Mouse (Mus musculus) liver, embryonic 11.5 days (tissue): Measurements from ENCODE around the gene Atl2. TPM values are rescaled to one million over a fixed set of nuclear protein-coding genes. Genes with fewer than 3 reads are reported as not detected.

ENCODE experiments used
- ATAC-seq: fragments of 200-750 bp; cut with Nextera tagmentation; replicated peaks from 2 replicates; pipeline ENCODE4 v1.8.0; 2017; ENCODE audit warnings: moderate number of reproducible peaks, mild to moderate bottlenecking, moderate TSS enrichment, moderate library complexity; ENCODE audit not compliant: low FRiP score
- DNase-seq: peaks from one replicate; pipeline ENCODE4 v3.0.0-alpha.2; 2017; ENCODE audit warnings: low spot score
- H3K27ac ChIP-seq: fragments of 300-500 bp; sonication (generic); 2 replicates; pipeline ENCODE4 v1.5.1; 2014; ENCODE audit warnings: mild to moderate bottlenecking, low read depth, low read length, control low read depth
- H3K27me3 ChIP-seq: fragments of 300-500 bp; sonication (generic); replicated peaks from 2 replicates; pipeline ENCODE4 v1.6.1; 2014; ENCODE audit warnings: low read length, mixed read lengths; ENCODE audit not compliant: control insufficient read depth, insufficient read depth
- H3K36me3 ChIP-seq: fragments of 300-500 bp; sonication (generic); 2 replicates; pipeline ENCODE4 v1.6.1; 2014; ENCODE audit warnings: mild to moderate bottlenecking, low read length, moderate library complexity, mixed read lengths; ENCODE audit not compliant: control insufficient read depth, insufficient read depth
- H3K4me1 ChIP-seq: fragments of 300-500 bp; sonication (generic); replicated peaks from 2 replicates; pipeline ENCODE4 v1.6.1; 2014; ENCODE audit warnings: low read length, mixed read lengths; ENCODE audit not compliant: control insufficient read depth, insufficient read depth
- H3K4me2 ChIP-seq: fragments of 300-500 bp; sonication (generic); 2 replicates; pipeline ENCODE4 v1.6.1; 2014; ENCODE audit warnings: mild to moderate bottlenecking, control low read depth, moderate library complexity
- H3K4me3 ChIP-seq: fragments of 300-500 bp; sonication (generic); 2 replicates; pipeline ENCODE4 v1.5.1; 2014; ENCODE audit warnings: low read depth, low read length, control low read depth
- H3K9ac ChIP-seq: fragments of 300-500 bp; sonication (generic); 2 replicates; pipeline ENCODE4 v1.6.1; 2014; ENCODE audit warnings: low read depth, low read length, control low read depth
- H3K9me3 ChIP-seq: fragments of 300-500 bp; sonication (generic); 2 replicates; pipeline ENCODE4 v1.6.1; 2016; ENCODE audit warnings: low read length, inconsistent platforms, mixed read lengths; ENCODE audit not compliant: control insufficient read depth
- WGBS: fragments of 180-500 bp; shearing (Covaris S2); extraction: QIAGEN DNeasy Blood & Tissue Kit; methylation state at CpG from one replicate; pipeline ENCODE4 v1.1.7; 2014; 5-methylcytosine and 5-hydroxymethylcytosine counted together
- polyA plus RNA-seq: library from polyadenylated mRNA; unstranded; fragments of >200 nt; fragmentation: Nextera tagmentation; extraction: Ambion mirVana; gene quantifications from 2 replicates; pipeline ENCODE4 v1.2.1, GENCODE M21; 2014

Atl2 gene
- polyA plus RNA-seq, result 51.0 and 58.7 TPM in 2 replicates

GRCm38 (mm10) chr17:79895911-79896423 is at the start of gene Atl2:
Gene Atl2, minus strand, starts transcription at chr17:79896123.
- peak; percentile 97 for DNase-seq
- Histone ChIP-seq H3K36me3 (no peaks in the 10 kb centered on the region), H3K4me1 (peaks cover 31% of the 10 kb centered on the region), H3K9me3 (no peaks in the 10 kb centered on the region), H3K4me3 (peak within 1 kb of the TSS; percentile 79), H3K4me2 (peak within 1 kb of the TSS; percentile 92), H3K9ac (peak within 1 kb of the TSS; percentile 98), H3K27me3 (peaks cover 7% of the 10 kb centered on the region), H3K27ac (peak within 1 kb of the TSS; percentile 92)
- whole genome bisulfite sequencing, result under 1% methylated on average over 51 of the region's 51 CpGs
- ATAC-seq, result peak; percentile 88

DNA sequence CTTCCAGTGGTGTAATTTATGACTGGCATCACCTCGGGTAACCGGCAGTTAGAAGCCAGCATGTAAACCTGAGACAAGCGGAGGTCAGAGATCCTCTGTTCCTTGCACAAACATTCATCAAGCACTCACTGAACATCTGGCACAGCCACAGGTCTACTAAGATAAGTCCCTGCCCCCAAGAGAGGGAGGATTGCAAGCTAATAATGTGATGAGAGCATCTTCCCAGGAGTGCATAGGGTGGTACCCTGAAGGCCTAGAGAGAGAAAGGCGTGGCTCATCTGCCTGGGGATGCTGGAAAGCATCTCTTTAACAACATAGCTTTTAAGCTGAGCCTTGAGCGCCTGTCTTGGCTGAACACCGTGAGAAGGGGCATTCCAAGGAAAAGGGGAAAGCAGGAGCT is 48.9 kb upstream of the Atl2 start:
- Histone ChIP-seq H3K4me3 (no peak overlapping the region), H3K9ac (no peak overlapping the region), H3K4me1 (peaks cover 1% of the 10 kb centered on the region; the same call in 1 of the 2 replicates), H3K27ac (no peak overlapping the region), H3K9me3 (no peaks in the 10 kb centered on the region), H3K27me3 (no peaks in the 10 kb centered on the region), H3K36me3 (no peaks in the 10 kb centered on the region), H3K4me2 (no peak overlapping the region)
- DNase-seq (no peak), ATAC-seq (no peak)
- WGBS, result 66% methylated on average over 6 of the region's 6 CpGs

DNA sequence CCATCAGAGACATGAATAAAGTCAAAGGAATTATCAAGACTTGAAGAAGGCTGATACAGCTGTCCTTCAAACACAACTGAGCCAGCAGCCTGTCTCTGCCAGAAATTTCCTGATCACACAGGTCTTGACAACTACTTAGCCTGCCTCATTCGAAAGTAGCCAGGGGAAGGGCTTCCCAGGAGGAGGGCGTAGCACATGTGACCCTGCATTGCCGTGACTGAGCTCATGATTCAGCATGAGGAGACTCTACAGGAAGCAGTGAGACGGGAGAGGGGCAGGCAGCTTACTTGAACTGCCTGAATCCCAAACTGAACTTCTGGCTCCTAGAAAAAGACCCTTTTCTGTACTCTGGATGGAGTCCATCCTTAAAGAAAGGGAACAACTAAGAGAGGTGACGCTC is 46.5 kb upstream of the Atl2 start:
- ATAC-seq (no peak), DNase-seq (no peak)
- Histone ChIP-seq H3K36me3 (no peaks in the 10 kb centered on the region), H3K27me3 (no peaks in the 10 kb centered on the region), H3K4me3 (no peak overlapping the region), H3K9me3 (no peaks in the 10 kb centered on the region), H3K9ac (no peak overlapping the region), H3K4me1 (no peaks in the 10 kb centered on the region), H3K4me2 (no peak overlapping the region), H3K27ac (no peak overlapping the region)
- 54% methylated on average over 5 of the region's 5 CpGs for WGBS

- ATAC-seq (peak; percentile 73; the same call in 1 of the 2 replicates), DNase-seq (no peak)
- no peak overlapping the region for H3K9ac ChIP-seq
- no peaks in the 10 kb centered on the region for H3K27me3 ChIP-seq
- no peak overlapping the region for H3K27ac ChIP-seq
- H3K4me2 ChIP-seq, result no peak overlapping the region
- no peaks in the 10 kb centered on the region for H3K36me3 ChIP-seq
- 61% methylated on average over 3 of the region's 3 CpGs for WGBS
- no peak overlapping the region for H3K4me3 ChIP-seq
- no peaks in the 10 kb centered on the region for H3K9me3 ChIP-seq
- H3K4me1 ChIP-seq, result no peaks in the 10 kb centered on the region
Observed at GRCm38 (mm10) chr17:79939133-79939532, 43.2 kb upstream of the Atl2 start.

GRCm38 (mm10) chr17:79937921-79938601 is 42.1 kb upstream of the Atl2 start:
- H3K4me3 ChIP-seq, result no peak overlapping the region
- DNase-seq, result no peak
- WGBS, result 79% methylated on average over 10 of the region's 10 CpGs
- H3K9ac ChIP-seq, result no peak overlapping the region
- no peaks in the 10 kb centered on the region for H3K4me1 ChIP-seq
- no peaks in the 10 kb centered on the region for H3K27me3 ChIP-seq
- no peaks in the 10 kb centered on the region for H3K9me3 ChIP-seq
- no peak overlapping the region for H3K4me2 ChIP-seq
- H3K36me3 ChIP-seq, result no peaks in the 10 kb centered on the region
- no peak for ATAC-seq
- H3K27ac ChIP-seq, result no peak overlapping the region

DNA sequence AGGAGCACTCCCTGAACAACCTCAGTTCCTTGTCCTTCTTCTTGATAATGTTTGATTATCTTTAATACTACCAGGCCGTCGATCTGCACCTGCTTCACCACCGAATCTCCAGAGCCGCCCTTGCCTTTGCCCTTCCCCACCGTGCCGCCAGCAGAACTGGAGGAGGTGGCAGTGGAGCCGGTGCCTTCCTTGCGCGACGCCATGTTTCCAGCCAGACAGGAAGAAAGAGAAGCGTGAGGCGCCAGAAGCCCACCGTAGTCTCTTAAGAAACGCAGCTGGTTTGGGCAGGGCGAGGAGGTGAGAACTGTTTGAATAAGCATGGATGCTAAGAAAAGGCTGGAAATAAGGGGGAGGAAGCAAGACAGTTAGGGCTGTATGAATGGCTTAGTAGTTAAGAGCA is 38.4 kb upstream of the Atl2 start:
- no peak overlapping the region for H3K9ac ChIP-seq
- no peaks in the 10 kb centered on the region for H3K36me3 ChIP-seq
- H3K4me2 ChIP-seq, result no peak overlapping the region
- DNase-seq (no peak), ATAC-seq (no peak)
- H3K9me3 ChIP-seq, result no peaks in the 10 kb centered on the region
- H3K4me1 ChIP-seq, result no peaks in the 10 kb centered on the region
- 88% methylated on average over 15 of the region's 15 CpGs for WGBS
- no peak overlapping the region for H3K4me3 ChIP-seq
- no peak overlapping the region for H3K27ac ChIP-seq
- H3K27me3 ChIP-seq, result no peaks in the 10 kb centered on the region

GRCm38 (mm10) chr17:79932676-79933278 is 36.9 kb upstream of the Atl2 start:
- no peak for ATAC-seq
- WGBS, result 69% methylated on average over 5 of the region's 5 CpGs

GRCm38 (mm10) chr17:79927110-79927509 is 31.2 kb upstream of the Atl2 start:
- H3K27ac ChIP-seq, result peak overlapping the region; percentile 78; the same call in 1 of the 2 replicates
- ATAC-seq, result no peak

More at GRCm38 (mm10) chr17:79932676-79933278, 36.9 kb upstream of the Atl2 start:
- no peak overlapping the region for H3K27ac ChIP-seq
- no peak overlapping the region for H3K4me3 ChIP-seq
- no peaks in the 10 kb centered on the region for H3K36me3 ChIP-seq
- no peak overlapping the region for H3K9ac ChIP-seq
- DNase-seq, result no peak
- H3K9me3 ChIP-seq, result no peaks in the 10 kb centered on the region
- no peaks in the 10 kb centered on the region for H3K27me3 ChIP-seq
- H3K4me1 ChIP-seq, result no peaks in the 10 kb centered on the region; the same call in 1 of the 2 replicates
- no peak overlapping the region for H3K4me2 ChIP-seq

More at GRCm38 (mm10) chr17:79927110-79927509, 31.2 kb upstream of the Atl2 start:
- WGBS, result 71% methylated on average over 2 of the region's 2 CpGs
- Histone ChIP-seq H3K36me3 (no peaks in the 10 kb centered on the region), H3K9ac (no peak overlapping the region), H3K27me3 (no peaks in the 10 kb centered on the region), H3K4me3 (no peak overlapping the region), H3K9me3 (no peaks in the 10 kb centered on the region), H3K4me2 (no peak overlapping the region), H3K4me1 (peaks cover 11% of the 10 kb centered on the region)
- DNase-seq, result no peak
